Mouse (Mus musculus): ENCODE measurements at regions not wholly inside any gene's neighbourhood (a gene's known extent, or its start where the extent isn't known, plus 50 kb on each side); places are given as distances from the start of the nearest gene placed in this dataset.

GRCm38 (mm10) chr5:4595010-4595409 is 162.8 kb downstream of the Fzd1 start:
- DNase-seq (ENCODE audit: low read depth): peak; percentile 74

- DNase-seq (ENCODE audit: low read depth): peak; percentile 65
These were observed 163.3 kb downstream of the Fzd1 start for GRCm38 (mm10) chr5:4594562-4594961.

GRCm38 (mm10) chr5:4593638-4594381 is 164.0 kb downstream of the Fzd1 start:
- DNase-seq (ENCODE audit: low read depth): peak; percentile 62

DNA sequence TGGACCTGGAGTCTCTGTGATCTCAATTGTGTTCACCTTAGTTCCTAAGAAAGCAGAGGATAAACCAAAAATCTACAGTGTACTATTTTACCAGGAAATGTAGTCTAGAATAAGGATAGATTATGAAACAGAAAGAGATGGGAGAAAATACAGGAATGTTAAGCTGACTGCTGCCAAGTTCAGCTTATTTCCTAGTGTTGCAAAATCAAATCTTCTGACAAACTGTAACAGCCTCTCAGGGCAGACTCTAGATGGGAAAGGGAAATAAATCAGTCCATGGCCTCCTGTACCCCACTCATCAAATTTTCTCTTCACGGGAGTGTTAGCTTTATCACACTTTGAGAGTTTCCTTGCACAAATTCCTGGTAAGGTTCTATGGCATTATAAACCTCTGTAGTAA is 166.1 kb downstream of the Fzd1 start:
- no peak for DNase-seq (ENCODE audit: low read depth)

DNA sequence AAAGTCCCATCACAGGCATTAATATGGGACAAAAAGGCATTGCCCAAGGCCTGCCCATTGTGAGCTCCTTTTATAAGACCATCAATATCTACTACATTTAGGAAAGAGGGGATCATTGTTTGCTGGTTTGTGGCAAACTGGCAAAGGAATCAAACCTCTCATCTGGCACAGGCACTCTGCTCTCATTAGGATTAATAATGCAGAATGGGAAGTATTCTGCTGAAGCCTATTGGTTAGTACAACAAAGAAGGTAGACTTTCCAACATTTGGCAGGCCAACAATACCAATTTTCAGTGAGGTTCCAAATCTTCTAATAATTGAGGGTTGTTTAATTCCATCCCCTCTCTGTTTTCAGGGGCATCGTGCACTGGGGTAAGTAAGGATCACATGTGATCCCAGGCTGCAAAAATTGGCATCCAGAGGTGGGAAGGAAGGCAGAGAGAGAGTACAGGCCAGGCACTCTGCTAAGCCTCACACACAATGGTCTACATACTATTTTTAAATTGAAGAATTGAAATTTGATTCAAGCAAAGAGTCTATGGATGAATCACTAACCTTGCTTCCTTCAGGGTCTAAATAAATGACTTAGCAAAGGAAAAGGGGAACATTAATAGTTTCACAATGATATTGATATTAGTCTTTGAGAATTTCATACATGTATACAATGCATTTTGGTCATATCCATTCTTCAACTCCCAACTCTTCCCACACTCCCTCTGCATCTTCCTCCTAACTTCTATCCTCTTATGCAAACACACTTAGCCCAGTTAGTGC is 174.9 kb downstream of the Fzd1 start:
- DNase-seq (ENCODE audit: low read depth): no peak

- DNase-seq (ENCODE audit: low read depth): no peak
These were observed 177.5 kb downstream of the Fzd1 start for GRCm38 (mm10) chr5:4580185-4580839.

GRCm38 (mm10) chr5:4578856-4579255 is 179.0 kb downstream of the Fzd1 start:
- no peak for DNase-seq (ENCODE audit: low read depth)

DNA sequence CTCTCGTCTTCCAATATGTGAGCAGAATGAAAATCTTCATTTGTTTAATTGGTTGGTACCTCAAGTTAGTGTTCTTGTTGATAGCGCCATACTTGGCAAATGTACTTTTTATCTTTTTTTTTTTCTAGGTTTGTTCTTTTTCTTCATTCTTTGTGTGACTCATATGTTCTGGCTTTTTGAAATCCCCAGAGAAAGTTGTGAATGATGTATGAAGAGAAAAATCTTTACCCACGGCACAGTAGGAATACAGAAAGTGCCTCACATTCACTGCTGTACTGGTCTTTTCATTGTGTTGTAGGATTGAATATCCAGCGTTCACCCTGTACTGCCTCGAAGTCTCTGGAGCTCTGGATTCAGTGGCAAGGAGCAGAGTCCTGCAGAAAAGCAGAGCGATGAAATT is 180.7 kb downstream of the Fzd1 start:
- no peak for DNase-seq (ENCODE audit: low read depth)

- DNase-seq (ENCODE audit: low read depth): no peak
These were observed 194.0 kb downstream of the Fzd1 start for GRCm38 (mm10) chr5:4563862-4564261.

- DNase-seq (ENCODE audit: low read depth): no peak
These were observed 196.2 kb downstream of the Fzd1 start for GRCm38 (mm10) chr5:4561661-4562060.

DNA sequence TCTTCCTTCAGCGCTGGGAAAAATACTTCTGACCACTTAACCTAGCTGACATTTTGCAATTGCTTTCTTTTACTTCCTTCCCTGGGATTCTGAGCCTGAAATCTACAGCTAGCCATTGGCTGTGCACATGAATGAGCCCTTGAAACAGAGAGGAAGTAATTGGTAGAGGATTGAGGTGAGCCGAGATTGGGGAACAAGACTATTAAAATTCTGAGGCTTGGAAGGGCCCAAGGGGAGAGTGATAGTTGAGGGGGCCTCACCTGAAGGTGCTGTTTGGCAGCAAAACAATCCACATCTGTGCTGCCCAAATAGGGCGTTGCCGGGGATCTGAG is 196.7 kb downstream of the Fzd1 start:
- no peak for DNase-seq (ENCODE audit: low read depth)

DNA sequence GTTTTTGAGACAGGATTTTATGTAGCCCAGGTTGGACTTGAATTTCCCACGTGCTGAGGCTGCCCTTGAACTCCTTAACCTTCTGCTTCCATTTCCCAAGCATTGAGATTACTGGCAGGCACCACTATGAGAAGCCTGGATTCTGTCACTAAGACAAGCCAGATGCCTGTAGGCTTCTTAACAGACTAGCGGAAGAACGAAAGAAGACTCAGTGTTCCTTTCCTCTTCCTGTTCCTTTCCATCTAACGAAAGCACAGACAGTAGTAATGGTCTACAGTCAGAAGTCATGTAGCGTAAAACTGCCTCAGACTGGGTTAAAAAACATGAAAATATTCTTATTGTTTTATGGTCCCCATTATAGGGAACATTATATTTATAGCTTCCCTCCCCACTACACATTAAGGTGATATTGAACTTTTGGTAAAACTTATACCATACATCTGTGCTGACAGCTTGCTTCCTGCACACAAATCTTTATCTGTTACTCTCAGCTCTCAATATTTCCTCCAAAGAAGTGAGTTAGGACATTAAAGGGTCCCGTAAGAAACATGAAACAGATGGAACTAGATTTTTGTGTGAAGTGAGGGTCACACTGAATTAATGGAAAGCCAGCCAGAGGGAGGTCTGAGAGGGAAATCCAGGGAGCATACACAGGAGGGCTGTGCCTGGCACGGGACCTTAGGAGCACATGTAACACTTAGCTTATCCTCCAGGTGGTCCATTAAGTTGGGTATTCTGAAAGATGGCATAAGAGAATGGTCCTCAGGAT is 197.3 kb downstream of the Fzd1 start:
- no peak for DNase-seq (ENCODE audit: low read depth)

- DNase-seq (ENCODE audit: low read depth): peak; percentile 20
These were observed 202.9 kb downstream of the Fzd1 start for GRCm38 (mm10) chr5:4554972-4555371.

DNA sequence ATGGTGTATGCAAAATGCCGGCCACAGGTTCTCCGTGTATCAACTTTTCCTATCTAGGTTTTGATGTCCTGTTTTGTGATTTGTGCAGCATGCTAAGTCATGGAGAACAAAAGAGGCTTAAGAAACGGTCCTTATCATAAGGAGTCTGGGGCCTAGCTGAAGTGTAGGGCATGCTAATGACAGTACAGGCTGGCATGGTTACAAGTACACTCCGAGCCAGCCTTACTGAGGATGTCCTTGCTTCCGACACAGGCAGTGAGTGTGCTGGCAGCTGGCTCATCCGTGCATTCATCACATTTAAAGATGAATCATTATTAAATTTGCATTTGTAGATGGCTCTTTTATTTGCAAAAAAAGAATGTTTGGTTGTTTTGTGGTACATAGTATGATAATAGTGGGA is 219.3 kb downstream of the Fzd1 start:
- no peak for DNase-seq (ENCODE audit: low read depth)

DNA sequence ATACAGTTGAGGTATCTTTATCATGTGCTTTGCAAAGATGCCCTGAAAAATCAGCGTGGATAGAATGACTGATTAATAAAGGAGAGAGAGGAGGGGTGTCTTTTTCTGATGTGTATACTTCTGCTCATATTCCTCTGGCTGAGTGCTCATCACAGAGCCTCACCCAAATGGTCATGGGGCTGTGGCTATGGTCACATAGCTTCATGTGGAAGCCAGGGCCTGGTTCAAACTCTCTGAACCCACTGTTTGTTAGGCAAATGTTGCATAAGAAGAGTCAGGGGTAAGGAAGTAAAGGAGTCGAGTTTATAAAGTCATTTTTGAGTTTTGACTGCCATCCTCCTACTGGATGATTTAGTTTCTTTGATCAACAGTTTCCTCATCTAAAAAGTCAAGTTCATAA is 221.0 kb downstream of the Fzd1 start:
- no peak for DNase-seq (ENCODE audit: low read depth)

DNA sequence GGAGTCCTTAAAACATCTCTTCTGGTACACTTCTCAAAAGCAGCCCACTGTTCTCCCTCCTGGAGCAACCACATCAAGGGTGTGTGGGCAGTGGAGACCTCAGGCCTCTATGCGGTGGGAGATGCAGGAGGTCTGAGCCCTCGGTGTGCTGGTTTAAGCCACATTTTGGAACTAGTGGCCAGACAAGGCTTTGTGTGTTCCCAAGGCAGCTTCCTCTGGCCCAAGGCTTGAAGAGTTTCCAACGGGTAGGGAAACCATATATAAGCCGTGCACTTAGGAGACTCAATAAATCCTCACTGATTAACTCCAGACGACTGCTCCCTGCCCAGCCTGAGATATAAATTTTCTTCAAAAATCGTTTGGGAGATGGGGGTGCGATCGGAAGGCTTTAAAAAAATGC is 221.9 kb downstream of the Fzd1 start:
- no peak for DNase-seq (ENCODE audit: low read depth)

GRCm38 (mm10) chr5:4534512-4534911 is 223.3 kb downstream of the Fzd1 start:
- DNase-seq (ENCODE audit: low read depth): no peak

DNA sequence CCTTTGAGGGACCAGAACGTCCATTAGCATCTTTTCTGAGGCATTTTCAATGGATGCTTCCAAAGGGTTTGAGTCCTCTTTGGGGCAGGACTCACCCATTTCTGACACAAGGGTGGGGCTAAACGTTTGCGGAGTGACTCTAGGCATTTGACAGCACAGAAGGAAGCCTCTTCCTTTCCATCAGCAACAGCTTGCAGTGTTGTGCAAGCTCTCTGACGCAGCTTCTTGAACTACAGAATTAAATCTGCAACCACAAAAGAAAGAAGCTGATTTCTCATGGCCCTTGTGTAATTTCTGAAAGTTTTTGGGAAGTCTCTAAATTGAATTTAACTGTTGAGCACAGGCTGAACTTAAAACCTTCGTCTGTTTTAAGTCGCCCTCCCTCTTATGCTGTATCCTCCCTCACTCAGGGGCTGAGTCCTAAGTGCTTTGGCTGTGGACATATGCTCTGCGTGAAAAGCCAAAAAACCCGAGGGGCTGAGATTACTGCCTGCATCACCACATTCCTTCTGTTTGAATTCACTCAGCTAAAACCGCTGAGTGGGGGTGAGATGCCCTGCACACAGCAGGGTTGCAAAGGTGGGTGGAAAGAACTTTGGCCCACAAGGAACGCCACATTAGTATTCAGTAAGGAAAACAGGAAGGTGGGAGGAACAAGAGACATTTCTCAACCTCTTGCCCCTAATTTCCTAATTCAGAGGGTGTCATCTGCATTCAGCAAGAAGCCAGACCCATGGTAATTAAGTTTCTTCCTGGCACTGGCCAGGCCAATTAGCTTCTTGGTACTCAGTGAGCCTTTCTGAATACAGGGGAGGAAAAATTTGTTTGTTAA is 227.4 kb downstream of the Fzd1 start:
- DNase-seq (ENCODE audit: low read depth): peak; percentile 55

DNA sequence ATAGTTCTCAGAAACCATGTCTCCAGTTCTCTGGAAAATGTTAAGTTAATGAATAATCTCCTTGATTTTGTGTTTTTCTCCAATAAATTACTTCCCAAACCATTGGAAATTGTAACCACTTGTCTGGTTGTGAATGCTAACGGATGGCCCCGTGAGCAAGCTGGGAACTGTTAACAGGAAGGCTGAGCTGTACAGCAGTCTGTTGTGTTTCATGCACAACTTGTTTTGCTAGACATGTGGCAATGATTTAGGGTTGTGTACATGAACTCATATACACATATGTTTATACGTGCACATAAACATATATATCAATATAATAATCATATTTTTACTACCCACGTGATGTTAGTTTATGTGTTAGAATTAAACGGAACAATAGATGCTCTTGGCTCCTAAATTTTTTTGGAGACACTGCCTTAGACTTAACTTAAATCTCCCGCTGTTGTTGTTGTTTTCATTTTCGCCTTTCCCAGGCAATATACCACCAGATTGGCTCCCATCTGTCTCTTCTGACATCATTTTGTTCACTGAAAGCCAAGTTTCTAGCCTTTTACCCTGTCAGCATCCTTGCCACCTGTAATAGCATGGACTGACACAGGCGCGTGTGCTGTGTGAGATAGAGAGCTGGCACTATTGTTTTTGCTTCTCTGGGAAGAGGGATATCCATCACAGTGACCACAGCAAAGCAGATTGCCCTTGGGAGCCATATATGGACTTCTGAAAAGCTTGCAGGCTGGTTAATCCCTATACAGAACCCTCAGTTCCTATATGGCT is 231.6 kb downstream of the Fzd1 start:
- no peak for DNase-seq (ENCODE audit: low read depth)

DNA sequence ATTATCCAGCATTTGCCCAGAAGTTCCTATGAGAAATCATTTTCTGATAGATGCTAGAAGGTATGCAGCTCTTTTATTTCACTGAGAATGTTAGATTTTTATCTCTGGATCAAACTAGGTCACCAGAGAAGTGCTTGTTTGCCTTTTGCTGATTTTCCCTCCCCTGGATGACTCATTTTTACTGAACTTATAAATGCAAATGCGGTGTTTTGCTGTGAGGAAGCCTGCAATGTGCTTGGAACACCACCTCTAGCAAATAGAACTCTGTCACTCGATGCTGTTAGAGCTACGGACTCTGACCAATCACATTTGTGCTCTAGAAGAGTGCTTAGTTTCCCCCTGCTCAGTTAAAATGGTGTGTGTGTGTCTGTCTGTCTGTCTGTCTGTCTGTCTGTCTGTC is 257.2 kb downstream of the Fzd1 start:
- DNase-seq (ENCODE audit: low read depth): no peak

GRCm38 (mm10) chr5:4499036-4499435 is 258.8 kb downstream of the Fzd1 start:
- no peak for DNase-seq (ENCODE audit: low read depth)
